In the genomic region with DNA sequence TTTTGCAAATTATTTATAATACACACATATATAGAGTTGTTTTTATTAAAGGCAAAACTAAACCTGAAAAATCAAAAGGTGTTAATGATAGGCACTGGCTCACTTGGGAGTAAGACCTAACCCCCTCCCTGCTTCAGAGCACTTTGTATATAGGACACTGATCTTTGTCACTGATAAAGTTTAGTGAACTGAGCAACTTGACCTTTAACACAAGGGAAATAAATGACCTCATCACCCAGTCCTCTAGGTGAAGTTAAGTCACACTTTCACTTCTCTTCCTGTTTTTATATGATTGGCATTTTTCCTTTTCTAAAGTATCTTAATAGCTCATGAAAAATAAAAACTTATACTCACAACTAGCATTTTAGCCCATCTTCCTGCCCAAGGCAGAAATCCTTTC, we compare ENCODE assay signal across 24 mouse cellular contexts. TPM values are rescaled to one million over a fixed set of nuclear protein-coding genes. Genes with fewer than 3 reads are reported as not detected.
A peak's percentile ranks its signal among the peaks of the same experiment; 100 is the strongest.
DNase-seq lines count a peak whose midpoint lies in the region; ATAC-seq lines count a peak whose summit lies in the region.
"Had no signal": no experiment of that assay in that cellular context is flagged by ENCODE, and none has a peak within 500 bp of the region (broad histone marks: within the 10 kb centered on the region; RNA-seq: fewer than 3 reads in every experiment).

No protein-coding gene starts in this region.

- H3K4me3 ChIP-seq in liver, embryonic 16.5 days (ENCODE audit: low read depth, low read length), result no peak overlapping the region
- no peak overlapping the region for H3K4me3 ChIP-seq in liver, embryonic 12.5 days
- H3K4me3 ChIP-seq: embryonic facial prominence, embryonic 10.5 days; embryonic facial prominence, embryonic 12.5 days; forebrain, embryonic 13.5 days; forebrain, embryonic 15.5 days had no signal

- peak; percentile 50; the same call in 1 of the 2 replicates for ATAC-seq in liver, embryonic 16.5 days (ENCODE audit: low read depth)
- ATAC-seq in liver, embryonic 12.5 days, result no peak
- ATAC-seq in monocyte, adult 5-6 weeks (replicated peaks; ENCODE audit: insufficient number of reproducible peaks, low FRiP score, low TSS enrichment, poor library complexity, severe bottlenecking), result peak; percentile 67
- ATAC-seq: activated CD4-positive, CD25-positive, alpha-beta regulatory T cell, adult 4 months; CD4-positive, CD25-positive, alpha-beta regulatory T cell, adult 4 months; forebrain, embryonic 13.5 days; forebrain, embryonic 15.5 days; forebrain, postnatal 0 days; Patski had no signal

- H3K27ac ChIP-seq in liver, embryonic 16.5 days (ENCODE audit: low read length), result no peak overlapping the region
- no peak overlapping the region for H3K27ac ChIP-seq in liver, embryonic 12.5 days
- H3K27ac ChIP-seq: embryonic facial prominence, embryonic 10.5 days; embryonic facial prominence, embryonic 12.5 days; forebrain, embryonic 13.5 days; forebrain, embryonic 15.5 days had no signal

- no peak overlapping the region for H3K9ac ChIP-seq in liver, embryonic 16.5 days (ENCODE audit: low read depth, low read length)
- no peak overlapping the region for H3K9ac ChIP-seq in liver, embryonic 12.5 days
- H3K9ac ChIP-seq: embryonic facial prominence, embryonic 12.5 days; forebrain, embryonic 13.5 days; forebrain, embryonic 15.5 days; forebrain, postnatal 0 days had no signal

- H3K36me3 ChIP-seq in liver, embryonic 16.5 days (ENCODE audit: control insufficient read depth, insufficient read depth), result peaks cover 33% of the 10 kb centered on the region
- peaks cover 80% of the 10 kb centered on the region for H3K36me3 ChIP-seq in liver, embryonic 12.5 days

- no peaks in the 10 kb centered on the region for H3K9me3 ChIP-seq in liver, embryonic 16.5 days (replicated peaks; ENCODE audit: control insufficient read depth, low read length)
- H3K9me3 ChIP-seq in liver, embryonic 12.5 days (replicated peaks), result no peaks in the 10 kb centered on the region
- H3K9me3 ChIP-seq: embryonic facial prominence, embryonic 10.5 days; embryonic facial prominence, embryonic 12.5 days; forebrain, embryonic 13.5 days; forebrain, embryonic 15.5 days; G1E had no signal

- peak; percentile 16 for DNase-seq in 416B (ENCODE audit: low read depth)
- no peak for DNase-seq in ovary, postnatal 36 days (ENCODE audit: low spot score)
- DNase-seq: adrenal gland, adult 8-10 months; adrenal gland, postnatal 14 days; adrenal gland, postnatal 36 days; B cell, adult 2 months; cerebellum, adult 11-12 months; cerebellum, adult 2 months; cerebellum, adult 9-10 months; cerebellum, postnatal 10 days; cerebellum, postnatal 25 days; forebrain, postnatal 0 days had no signal

- H3K4me1 ChIP-seq in liver, embryonic 16.5 days (ENCODE audit: control insufficient read depth, low read depth, low read length), result no peaks in the 10 kb centered on the region
- 0 out of 2 replicates have a peak, but pooled peaks cover 4% of the 10 kb centered on the region for H3K4me1 ChIP-seq in liver, embryonic 12.5 days

- no peaks in the 10 kb centered on the region for H3K27me3 ChIP-seq in liver, embryonic 16.5 days (ENCODE audit: control insufficient read depth, insufficient read depth, low read depth, low read length)
- no peaks in the 10 kb centered on the region for H3K27me3 ChIP-seq in liver, embryonic 12.5 days (replicated peaks)
- H3K27me3 ChIP-seq: CH12.LX; embryonic facial prominence, embryonic 12.5 days; forebrain, embryonic 13.5 days; forebrain, embryonic 15.5 days; Patski had no signal

- no peak overlapping the region for H3K4me2 ChIP-seq in liver, embryonic 16.5 days (ENCODE audit: low read depth, low read length)
- no peak overlapping the region for H3K4me2 ChIP-seq in liver, embryonic 12.5 days
- H3K4me2 ChIP-seq: embryonic facial prominence, embryonic 12.5 days; forebrain, embryonic 13.5 days; forebrain, embryonic 15.5 days had no signal

RNA-seq across cellular contexts. Expression of a gene that starts 6.6 kb away (rescaled TPM):
- polyA plus RNA-seq in liver, embryonic 16.5 days (2015; fragmentation: Nextera tagmentation; extraction: Ambion mirVana), result 51.4 and 56.3 TPM in 2 replicates
- 104 and 108 TPM in 2 replicates for polyA plus RNA-seq in liver, embryonic 12.5 days (2016; fragmentation: Nextera tagmentation; extraction: Ambion mirVana)
- 92.7 to 148 TPM (median 106 TPM) in 3 replicates for total RNA-seq in monocyte, adult 5-6 weeks (2017)

RNA-seq across cellular contexts. Expression of a gene that starts 26.5 kb away (rescaled TPM):
- polyA plus RNA-seq in liver, embryonic 16.5 days (2015; fragmentation: Nextera tagmentation; extraction: Ambion mirVana), result 4.4 and 5.1 TPM in 2 replicates
- polyA plus RNA-seq in liver, embryonic 12.5 days (2016; fragmentation: Nextera tagmentation; extraction: Ambion mirVana), result 8.2 and 8.4 TPM in 2 replicates
- total RNA-seq in monocyte, adult 5-6 weeks (2017), result 15.8 to 25.9 TPM (median 16.4 TPM) in 3 replicates
